Mouse (Mus musculus) stomach, postnatal 0 days (tissue): ENCODE measurements around the gene Fam104a.

Experiments used
- CTCF ChIP-seq: IDR thresholded peaks from 2 replicates; pipeline ENCODE4 v1.5.1; 2016; ENCODE audit warnings: antibody characterized with exemption, low read depth, mild to moderate bottlenecking, moderate library complexity
- EP300 ChIP-seq: optimal IDR thresholded peaks from 2 replicates; pipeline ENCODE3; 2016; ENCODE audit warnings: antibody characterized with exemption

- TF ChIP-seq CTCF (no peak), EP300 (no peak)
Observed at GRCm38 (mm10) chr11:113648690-113649352, 35.1 kb downstream of the Fam104a start, which contains the start of gene Cog1.
